Mouse (Mus musculus) midbrain, embryonic 12.5 days (tissue): ENCODE measurements around the gene Tmprss6. TPM values are rescaled to one million over a fixed set of nuclear protein-coding genes. Genes with fewer than 3 reads are reported as not detected.

Source experiments
- ATAC-seq: fragments of 200-750 bp; cut with Nextera tagmentation; 2 replicates; pipeline ENCODE4 v1.8.0; 2017; ENCODE audit warnings: low read depth, moderate TSS enrichment, moderate library complexity; ENCODE audit not compliant: low FRiP score
- H3K27ac ChIP-seq: fragments of 300-500 bp; sonication (generic); replicated peaks from 2 replicates; pipeline ENCODE4 v1.5.1; 2016; ENCODE audit warnings: mild to moderate bottlenecking
- H3K27me3 ChIP-seq: fragments of 300-500 bp; sonication (generic); 2 replicates; pipeline ENCODE4 v1.6.1; 2016; ENCODE audit warnings: mild to moderate bottlenecking
- H3K36me3 ChIP-seq: fragments of 300-500 bp; sonication (generic); 2 replicates; pipeline ENCODE4 v1.6.1; 2016
- H3K4me1 ChIP-seq: fragments of 300-500 bp; sonication (generic); 2 replicates; pipeline ENCODE4 v1.6.1; 2016
- H3K4me2 ChIP-seq: fragments of 300-500 bp; sonication (generic); replicated peaks from 2 replicates; pipeline ENCODE4 v1.6.1; 2016; ENCODE audit warnings: mild to moderate bottlenecking, moderate library complexity
- H3K4me3 ChIP-seq: fragments of 300-500 bp; sonication (generic); 2 replicates; pipeline ENCODE4 v1.5.1; 2016; ENCODE audit warnings: mild to moderate bottlenecking
- H3K9ac ChIP-seq: fragments of 300-500 bp; sonication (generic); replicated peaks from 2 replicates; pipeline ENCODE4 v1.6.1; 2016; ENCODE audit warnings: mild to moderate bottlenecking, moderate library complexity
- H3K9me3 ChIP-seq: fragments of 300-500 bp; sonication (generic); 2 replicates; pipeline ENCODE4 v1.6.1; 2016; ENCODE audit warnings: mild to moderate bottlenecking
- WGBS: fragments of 180-500 bp; shearing (Covaris S2); methylation state at CpG from one replicate; pipeline ENCODE4 v1.1.7; 2016; 5-methylcytosine and 5-hydroxymethylcytosine counted together
- polyA plus RNA-seq: library from polyadenylated mRNA; unstranded; fragments of >200 nt; fragmentation: Nextera tagmentation; extraction: Ambion mirVana; gene quantifications from 2 replicates; pipeline ENCODE4 v1.2.1, GENCODE M21; 2016

Tmprss6 gene
- polyA plus RNA-seq, 1 experiment from 2014 or later: 0.05 TPM

- Histone ChIP-seq H3K27ac (peak overlapping the region; percentile 80), H3K9ac (peak overlapping the region; percentile 86), H3K4me3 (peak overlapping the region; percentile 88), H3K27me3 (peaks cover 15% of the 10 kb centered on the region), H3K9me3 (no peaks in the 10 kb centered on the region), H3K36me3 (peaks cover 34% of the 10 kb centered on the region), H3K4me1 (peaks cover 17% of the 10 kb centered on the region), H3K4me2 (peak overlapping the region; percentile 84)
- ATAC-seq: no peak
- whole genome bisulfite sequencing: 0% methylated on average over 3 of the region's 3 CpGs
Observed at GRCm38 (mm10) chr15:78429139-78429459, 39.3 kb downstream of the Tmprss6 start.

- H3K27ac ChIP-seq: peak within 1 kb of the TSS; percentile 80
- peaks cover 15% of the 10 kb centered on the region for H3K27me3 ChIP-seq
- H3K4me2 ChIP-seq: peak within 1 kb of the TSS; percentile 84
- peaks cover 16% of the 10 kb centered on the region for H3K4me1 ChIP-seq
- peaks cover 29% of the 10 kb centered on the region for H3K36me3 ChIP-seq
- H3K9me3 ChIP-seq: no peaks in the 10 kb centered on the region
- H3K9ac ChIP-seq: peak within 1 kb of the TSS; percentile 86
- peak; percentile 88 for ATAC-seq
- H3K4me3 ChIP-seq: peak within 1 kb of the TSS; percentile 88
- 1% methylated on average over 51 of the region's 52 CpGs for WGBS
Observed at GRCm38 (mm10) chr15:78428391-78429138, 39.9 kb downstream of the Tmprss6 start, which contains the start of gene Kctd17. TSS of gene Kctd17 (plus strand) at chr15:78428564.

GRCm38 (mm10) chr15:78425230-78425629, 43.2 kb downstream of the Tmprss6 start:
- no peak for ATAC-seq
- WGBS: 68% methylated on average over 4 of the region's 4 CpGs
- Histone ChIP-seq H3K4me2 (no peak overlapping the region), H3K9ac (no peak overlapping the region), H3K36me3 (no peaks in the 10 kb centered on the region), H3K9me3 (no peaks in the 10 kb centered on the region), H3K4me3 (no peak overlapping the region), H3K4me1 (peaks cover 16% of the 10 kb centered on the region), H3K27me3 (peaks cover 21% of the 10 kb centered on the region), H3K27ac (no peak overlapping the region)

- H3K9ac ChIP-seq: no peak overlapping the region
- no peaks in the 10 kb centered on the region for H3K36me3 ChIP-seq
- H3K9me3 ChIP-seq: no peaks in the 10 kb centered on the region
- H3K27ac ChIP-seq: no peak overlapping the region
- no peak overlapping the region for H3K4me2 ChIP-seq
- H3K4me1 ChIP-seq: peaks cover 10% of the 10 kb centered on the region
- WGBS: 26% methylated on average over 11 of the region's 11 CpGs
- no peak overlapping the region for H3K4me3 ChIP-seq
- no peak for ATAC-seq
- H3K27me3 ChIP-seq: peaks cover 21% of the 10 kb centered on the region
Observed at GRCm38 (mm10) chr15:78424507-78424906, 43.9 kb downstream of the Tmprss6 start.

GRCm38 (mm10) chr15:78422046-78422956, 46.1 kb downstream of the Tmprss6 start:
- no peak overlapping the region for H3K27ac ChIP-seq
- H3K4me2 ChIP-seq: peak overlapping the region; percentile 32
- no peak overlapping the region for H3K4me3 ChIP-seq
- no peak for ATAC-seq
- H3K9ac ChIP-seq: no peak overlapping the region
- H3K27me3 ChIP-seq: peaks cover 21% of the 10 kb centered on the region
- H3K4me1 ChIP-seq: no peaks in the 10 kb centered on the region
- no peaks in the 10 kb centered on the region for H3K36me3 ChIP-seq
- WGBS: 15% methylated on average over 16 of the region's 16 CpGs
- no peaks in the 10 kb centered on the region for H3K9me3 ChIP-seq

GRCm38 (mm10) chr15:78420395-78420794, 48.0 kb downstream of the Tmprss6 start:
- 82% methylated on average over 13 of the region's 13 CpGs for WGBS
- H3K4me2 ChIP-seq: no peak overlapping the region

GRCm38 (mm10) chr15:78416937-78417336, 51.5 kb downstream of the Tmprss6 start:
- no peaks in the 10 kb centered on the region for H3K36me3 ChIP-seq
- ATAC-seq: no peak
- H3K9ac ChIP-seq: no peak overlapping the region
- H3K4me2 ChIP-seq: no peak overlapping the region
- WGBS: 10% methylated on average over 4 of the region's 4 CpGs
- no peaks in the 10 kb centered on the region for H3K4me1 ChIP-seq
- H3K27ac ChIP-seq: no peak overlapping the region
- H3K9me3 ChIP-seq: no peaks in the 10 kb centered on the region
- no peak overlapping the region for H3K4me3 ChIP-seq
- H3K27me3 ChIP-seq: no peaks in the 10 kb centered on the region; the same call in 1 of the 2 replicates

More at GRCm38 (mm10) chr15:78420395-78420794, 48.0 kb downstream of the Tmprss6 start:
- peaks cover 10% of the 10 kb centered on the region; the same call in 1 of the 2 replicates for H3K27me3 ChIP-seq
- H3K36me3 ChIP-seq: no peaks in the 10 kb centered on the region
- H3K27ac ChIP-seq: no peak overlapping the region
- H3K9ac ChIP-seq: no peak overlapping the region
- no peak overlapping the region for H3K4me3 ChIP-seq
- no peaks in the 10 kb centered on the region for H3K9me3 ChIP-seq
- ATAC-seq: no peak
- no peaks in the 10 kb centered on the region for H3K4me1 ChIP-seq

GRCm38 (mm10) chr15:78414157-78414556, 54.3 kb downstream of the Tmprss6 start:
- H3K4me3 ChIP-seq: no peak overlapping the region
- no peaks in the 10 kb centered on the region for H3K9me3 ChIP-seq
- H3K36me3 ChIP-seq: no peaks in the 10 kb centered on the region
- no peak for ATAC-seq
- peaks cover 10% of the 10 kb centered on the region for H3K4me1 ChIP-seq
- peaks cover 26% of the 10 kb centered on the region for H3K27me3 ChIP-seq
- H3K27ac ChIP-seq: no peak overlapping the region
- no peak overlapping the region for H3K9ac ChIP-seq
- H3K4me2 ChIP-seq: no peak overlapping the region
- 92% methylated on average over 8 of the region's 8 CpGs for WGBS

GRCm38 (mm10) chr15:78413719-78414117, 54.7 kb downstream of the Tmprss6 start:
- H3K9me3 ChIP-seq: no peaks in the 10 kb centered on the region
- no peak overlapping the region for H3K4me2 ChIP-seq
- no peak overlapping the region for H3K4me3 ChIP-seq
- 50% methylated on average over 1 of the region's 1 CpGs for WGBS
- no peak overlapping the region for H3K27ac ChIP-seq
- H3K4me1 ChIP-seq: peaks cover 10% of the 10 kb centered on the region
- peaks cover 31% of the 10 kb centered on the region for H3K27me3 ChIP-seq
- H3K36me3 ChIP-seq: no peaks in the 10 kb centered on the region
- no peak for ATAC-seq
- no peak overlapping the region for H3K9ac ChIP-seq

- H3K36me3 ChIP-seq: no peaks in the 10 kb centered on the region
- no peak overlapping the region for H3K27ac ChIP-seq
- H3K9ac ChIP-seq: no peak overlapping the region
- peaks cover 36% of the 10 kb centered on the region for H3K27me3 ChIP-seq
- no peak overlapping the region for H3K4me2 ChIP-seq
- H3K4me3 ChIP-seq: no peak overlapping the region
- H3K9me3 ChIP-seq: no peaks in the 10 kb centered on the region
- no peak for ATAC-seq
- H3K4me1 ChIP-seq: peaks cover 10% of the 10 kb centered on the region
- 91% methylated on average over 14 of the region's 14 CpGs for WGBS
Observed at GRCm38 (mm10) chr15:78413083-78413718, 55.2 kb downstream of the Tmprss6 start.

GRCm38 (mm10) chr15:78409570-78410052, 58.8 kb downstream of the Tmprss6 start:
- no peak for ATAC-seq
- peak overlapping the region; percentile 39; the same call in 1 of the 2 replicates for H3K9ac ChIP-seq
- 9% methylated on average over 12 of the region's 12 CpGs for WGBS

More at GRCm38 (mm10) chr15:78409570-78410052, 58.8 kb downstream of the Tmprss6 start:
- peak overlapping the region; percentile 49 for H3K4me2 ChIP-seq
- peaks cover 33% of the 10 kb centered on the region for H3K4me1 ChIP-seq
- no peaks in the 10 kb centered on the region for H3K9me3 ChIP-seq
- no peaks in the 10 kb centered on the region for H3K36me3 ChIP-seq
- H3K27ac ChIP-seq: no peak overlapping the region
- H3K4me3 ChIP-seq: peak overlapping the region; percentile 27
- peaks cover 50% of the 10 kb centered on the region for H3K27me3 ChIP-seq
